Mouse (Mus musculus) cerebellum, adult 2 months (tissue): Measurements from ENCODE around the gene Phkb.

Source experiments
- CTCF ChIP-seq: fragments of 200-500 bp; IDR thresholded peaks from 2 replicates; pipeline ENCODE4 v1.5.1; 2011; ENCODE audit warnings: low read depth, mild to moderate bottlenecking, control low read depth, low read length, moderate library complexity, borderline replicate concordance; ENCODE audit not compliant: insufficient read depth
- POLR2A ChIP-seq: fragments of 200-500 bp; IDR thresholded peaks from 2 replicates; pipeline ENCODE4 v1.6.1; 2011; ENCODE audit warnings: low read length, control low read depth, borderline replicate concordance; ENCODE audit not compliant: insufficient read depth

DNA sequence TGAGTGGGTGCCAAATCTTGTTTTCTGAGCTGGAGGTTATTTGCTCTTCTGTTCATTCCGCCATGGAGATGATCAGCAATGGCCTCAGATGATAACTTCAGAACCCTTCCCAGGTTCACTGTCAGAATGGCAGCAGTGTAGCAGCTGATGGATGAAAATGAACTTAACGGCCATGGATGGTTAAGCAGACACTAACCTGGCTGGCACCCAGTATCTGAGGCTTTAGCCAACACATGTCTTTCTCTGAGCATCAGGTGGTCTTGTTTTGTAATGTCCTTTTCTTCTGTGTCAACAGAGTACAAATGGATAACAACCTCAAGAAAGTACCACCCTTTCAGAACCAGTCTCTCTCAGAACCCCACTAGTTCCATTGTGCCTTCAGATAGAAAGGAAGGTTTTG lies 246.0 kb downstream of the Phkb start:
- TF ChIP-seq CTCF: no peak
- no peak for TF ChIP-seq POLR2A
